Mouse (Mus musculus): ENCODE data around the gene Myl7. TPM values are rescaled to one million over a fixed set of nuclear protein-coding genes. Genes with fewer than 3 reads are reported as not detected.

Gene Myl7
- total and polyA plus RNA-seq, 2 experiments: 0.64 to 0.65 TPM

DNA sequence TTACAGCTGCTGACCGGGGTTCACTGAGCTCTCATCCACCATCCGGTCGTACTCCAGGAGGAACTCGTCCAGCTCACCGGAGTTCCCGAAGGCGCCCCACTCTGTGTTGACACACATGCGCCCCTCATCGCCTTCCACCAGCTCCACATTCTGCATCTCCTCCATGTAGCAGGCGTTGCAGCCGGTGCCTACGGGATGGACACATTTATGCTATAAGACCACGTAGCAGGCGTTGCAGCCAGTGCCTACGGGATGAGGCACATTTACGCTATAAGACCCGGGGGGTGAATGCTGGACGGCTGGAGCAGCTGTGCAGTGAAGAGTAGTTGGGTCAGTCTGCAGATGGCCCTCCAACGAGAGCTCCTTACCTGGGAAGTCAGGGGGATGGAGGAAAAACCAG is 5.8 kb upstream of the Myl7 start:
- TF ChIP-seq CTCF (IDR thresholded peaks at IDR 0.05; ENCODE audit: low read depth, low read length) (no peak), POLR2A (IDR thresholded peaks at IDR 0.05; ENCODE audit: extremely low read depth, insufficient read depth, low read length) (no peak)

DNA sequence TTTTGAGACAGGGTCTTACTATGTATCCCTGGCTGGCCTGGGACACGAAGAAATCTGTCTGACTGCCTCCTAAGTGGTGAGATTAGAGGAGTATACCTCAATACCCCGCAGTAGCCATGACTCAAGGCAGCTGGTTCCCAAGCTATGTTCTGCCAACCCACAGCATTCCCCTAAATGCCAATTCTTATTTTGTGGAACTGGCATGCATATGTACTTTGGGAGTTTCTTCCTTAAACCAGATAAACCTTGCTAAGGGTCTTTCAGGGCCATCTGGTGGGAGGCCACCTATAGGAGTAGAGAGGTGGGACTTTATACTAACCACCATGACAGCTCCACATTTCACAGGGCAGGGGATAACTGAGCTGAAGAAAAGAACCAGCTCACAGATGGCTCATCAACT is 5.3 kb upstream of the Myl7 start:
- H3K27ac ChIP-seq (replicated peaks; ENCODE audit: insufficient read depth, low read depth, low read length): no peak overlapping the region
- TF ChIP-seq CTCF (IDR thresholded peaks at IDR 0.05; ENCODE audit: low read depth, low read length) (no peak), POLR2A (IDR thresholded peaks at IDR 0.05; ENCODE audit: extremely low read depth, insufficient read depth, low read length) (no peak)
- H3K27me3 ChIP-seq (ENCODE audit: control insufficient read depth, insufficient read depth, low read length): no peaks in the 10 kb centered on the region
- peaks cover 39% of the 10 kb centered on the region for H3K36me3 ChIP-seq (ENCODE audit: control insufficient read depth, insufficient read depth, low read length)
- H3K4me3 ChIP-seq (ENCODE audit: insufficient read depth, low read depth, low read length): no peak overlapping the region
- no peaks in the 10 kb centered on the region for H3K79me2 ChIP-seq (ENCODE audit: control insufficient read depth, insufficient read depth, low read length)
- H3K4me1 ChIP-seq (ENCODE audit: control insufficient read depth, insufficient read depth, low read length): no peaks in the 10 kb centered on the region
- no peak for DNase-seq (ENCODE audit: extremely low read depth, low read depth, low spot score)
- H3K9ac ChIP-seq (ENCODE audit: low read depth, low read length): no peak overlapping the region
- WGBS: 79% methylated on average over 2 of the region's 2 CpGs

More for the DNA sequence above, 5.8 kb upstream of the Myl7 start:
- Histone ChIP-seq H3K36me3 (ENCODE audit: control insufficient read depth, insufficient read depth, low read length) (peaks cover 42% of the 10 kb centered on the region), H3K9ac (ENCODE audit: low read depth, low read length) (no peak overlapping the region), H3K27me3 (ENCODE audit: control insufficient read depth, insufficient read depth, low read length) (no peaks in the 10 kb centered on the region), H3K4me1 (ENCODE audit: control insufficient read depth, insufficient read depth, low read length) (no peaks in the 10 kb centered on the region), H3K79me2 (ENCODE audit: control insufficient read depth, insufficient read depth, low read length) (no peaks in the 10 kb centered on the region), H3K4me3 (ENCODE audit: insufficient read depth, low read depth, low read length) (no peak overlapping the region), H3K27ac (replicated peaks; ENCODE audit: insufficient read depth, low read depth, low read length) (no peak overlapping the region)
- DNase-seq (ENCODE audit: extremely low read depth, low read depth, low spot score): no peak
- 94% methylated on average over 19 of the region's 19 CpGs for WGBS

DNA sequence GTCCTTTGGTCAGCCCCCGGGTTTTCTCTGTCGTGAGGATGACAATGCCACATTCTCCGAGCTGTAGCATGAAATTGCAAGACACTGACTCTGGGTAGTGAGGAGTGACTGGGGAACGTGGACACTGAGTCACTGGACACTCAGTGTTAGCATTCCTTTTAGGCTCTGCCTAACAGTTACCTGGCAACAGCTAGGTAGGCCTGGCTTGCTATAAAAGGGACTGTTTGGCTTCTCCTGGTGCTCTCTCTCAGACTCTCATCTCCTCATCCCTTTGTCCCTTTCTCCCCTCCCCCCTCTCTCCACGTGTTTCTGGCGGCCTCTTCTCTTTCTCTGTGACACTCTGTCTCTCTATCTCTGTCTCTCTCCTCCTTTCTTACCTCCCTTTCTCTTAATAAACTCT is 3.8 kb upstream of the Myl7 start:
- Histone ChIP-seq H3K79me2 (ENCODE audit: control insufficient read depth, insufficient read depth, low read length) (no peaks in the 10 kb centered on the region), H3K9ac (ENCODE audit: low read depth, low read length) (no peak overlapping the region), H3K4me1 (ENCODE audit: control insufficient read depth, insufficient read depth, low read length) (no peaks in the 10 kb centered on the region), H3K4me3 (ENCODE audit: insufficient read depth, low read depth, low read length) (no peak overlapping the region), H3K36me3 (ENCODE audit: control insufficient read depth, insufficient read depth, low read length) (peaks cover 27% of the 10 kb centered on the region), H3K27me3 (ENCODE audit: control insufficient read depth, insufficient read depth, low read length) (no peaks in the 10 kb centered on the region), H3K27ac (replicated peaks; ENCODE audit: insufficient read depth, low read depth, low read length) (no peak overlapping the region)
- TF ChIP-seq POLR2A (IDR thresholded peaks at IDR 0.05; ENCODE audit: extremely low read depth, insufficient read depth, low read length): no peak
- no peak for TF ChIP-seq CTCF (IDR thresholded peaks at IDR 0.05; ENCODE audit: low read depth, low read length)
- no peak for DNase-seq (ENCODE audit: extremely low read depth, low read depth, low spot score)
- WGBS: 61% methylated on average over 6 of the region's 6 CpGs

DNA sequence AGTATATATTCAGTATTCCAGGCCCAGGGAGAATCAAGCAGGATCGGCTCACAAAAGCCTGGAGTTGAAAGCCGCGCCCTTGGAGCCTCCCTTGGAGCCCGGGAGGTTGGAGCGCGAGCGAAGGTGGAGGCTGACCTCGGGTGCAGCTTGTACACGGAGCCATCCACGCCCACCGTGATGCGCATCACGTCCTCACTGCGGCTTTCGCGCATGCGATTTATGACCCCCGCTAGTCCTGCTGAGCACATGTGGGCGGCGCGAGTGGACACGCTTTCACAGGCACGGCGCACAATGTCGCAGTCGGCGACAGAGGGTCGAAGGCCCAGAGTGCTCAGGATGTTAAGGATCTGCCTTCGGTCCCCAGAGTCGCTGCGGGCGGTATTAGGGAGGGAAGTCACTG is 3.4 kb upstream of the Myl7 start:
- no peaks in the 10 kb centered on the region for H3K27me3 ChIP-seq (ENCODE audit: control insufficient read depth, insufficient read depth, low read length)
- no peak for TF ChIP-seq POLR2A (IDR thresholded peaks at IDR 0.05; ENCODE audit: extremely low read depth, insufficient read depth, low read length)
- no peak for TF ChIP-seq CTCF (IDR thresholded peaks at IDR 0.05; ENCODE audit: low read depth, low read length)
- no peak for DNase-seq (ENCODE audit: extremely low read depth, low read depth, low spot score)

DNA sequence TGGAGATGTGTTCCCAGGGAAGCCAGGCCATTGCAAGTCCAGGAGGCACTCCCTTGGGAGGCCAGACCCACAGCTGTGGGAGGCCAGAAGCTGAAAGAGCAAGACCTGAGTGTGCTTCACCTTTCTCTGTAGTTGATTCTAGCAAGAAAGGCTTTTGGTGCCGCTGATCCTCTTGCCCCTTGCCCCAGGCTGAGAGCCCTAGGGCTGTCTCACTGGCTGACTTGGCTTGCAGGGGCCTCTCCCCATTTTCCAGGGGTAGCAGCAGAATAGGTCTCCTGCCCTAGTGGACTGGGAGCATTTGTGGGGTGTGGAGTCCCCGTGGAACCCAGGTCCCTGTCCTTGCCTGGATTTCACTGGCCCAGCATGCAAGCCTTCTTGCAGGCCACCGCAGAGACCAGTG is 2.7 kb upstream of the Myl7 start:
- DNase-seq (ENCODE audit: extremely low read depth, low read depth, low spot score): no peak
- H3K9ac ChIP-seq (ENCODE audit: low read depth, low read length): no peak overlapping the region
- H3K27ac ChIP-seq (replicated peaks; ENCODE audit: insufficient read depth, low read depth, low read length): no peak overlapping the region
- peaks cover 19% of the 10 kb centered on the region for H3K36me3 ChIP-seq (ENCODE audit: control insufficient read depth, insufficient read depth, low read length)
- H3K4me3 ChIP-seq (ENCODE audit: insufficient read depth, low read depth, low read length): no peak overlapping the region
- no peaks in the 10 kb centered on the region for H3K4me1 ChIP-seq (ENCODE audit: control insufficient read depth, insufficient read depth, low read length)
- WGBS: 68% methylated on average over 3 of the region's 3 CpGs
- H3K27me3 ChIP-seq (ENCODE audit: control insufficient read depth, insufficient read depth, low read length): no peaks in the 10 kb centered on the region
- TF ChIP-seq POLR2A (IDR thresholded peaks at IDR 0.05; ENCODE audit: extremely low read depth, insufficient read depth, low read length) (no peak), CTCF (IDR thresholded peaks at IDR 0.05; ENCODE audit: low read depth, low read length) (no peak)
- no peaks in the 10 kb centered on the region for H3K79me2 ChIP-seq (ENCODE audit: control insufficient read depth, insufficient read depth, low read length)

More for the DNA sequence above, 3.4 kb upstream of the Myl7 start:
- H3K4me3 ChIP-seq (ENCODE audit: insufficient read depth, low read depth, low read length): no peak overlapping the region
- no peak overlapping the region for H3K27ac ChIP-seq (replicated peaks; ENCODE audit: insufficient read depth, low read depth, low read length)
- peaks cover 23% of the 10 kb centered on the region for H3K36me3 ChIP-seq (ENCODE audit: control insufficient read depth, insufficient read depth, low read length)
- no peaks in the 10 kb centered on the region for H3K79me2 ChIP-seq (ENCODE audit: control insufficient read depth, insufficient read depth, low read length)
- WGBS: 66% methylated on average over 32 of the region's 32 CpGs
- H3K4me1 ChIP-seq (ENCODE audit: control insufficient read depth, insufficient read depth, low read length): no peaks in the 10 kb centered on the region
- no peak overlapping the region for H3K9ac ChIP-seq (ENCODE audit: low read depth, low read length)

DNA sequence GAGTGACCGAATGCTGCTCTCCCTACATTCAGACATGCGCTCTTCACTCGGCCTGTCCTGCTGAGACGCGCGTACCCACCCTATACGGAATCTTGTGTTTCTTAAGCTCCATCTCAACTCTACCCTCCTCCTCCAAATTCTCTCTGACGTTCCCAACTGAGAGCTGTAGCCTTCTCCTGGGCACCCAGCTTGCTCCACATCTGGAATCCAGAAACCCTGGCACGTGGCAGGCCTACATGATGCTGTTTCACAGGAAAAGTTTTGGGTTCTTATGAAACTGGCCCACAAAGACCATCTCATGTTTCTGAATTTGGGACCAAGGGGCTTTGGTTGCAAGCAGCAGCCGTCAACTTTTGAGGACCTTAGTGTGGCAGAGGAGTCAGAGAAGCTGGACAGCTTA is 704 bp upstream of the Myl7 start:
- WGBS: 83% methylated on average over 10 of the region's 10 CpGs
- DNase-seq (ENCODE audit: extremely low read depth, low read depth, low spot score): peak; percentile 38
- no peaks in the 10 kb centered on the region for H3K27me3 ChIP-seq (ENCODE audit: control insufficient read depth, insufficient read depth, low read length)

More for the DNA sequence above, 704 bp upstream of the Myl7 start:
- H3K27ac ChIP-seq (replicated peaks; ENCODE audit: insufficient read depth, low read depth, low read length): no peak overlapping the region
- no peaks in the 10 kb centered on the region for H3K79me2 ChIP-seq (ENCODE audit: control insufficient read depth, insufficient read depth, low read length)
- peaks cover 9% of the 10 kb centered on the region for H3K36me3 ChIP-seq (ENCODE audit: control insufficient read depth, insufficient read depth, low read length)
- no peak overlapping the region for H3K4me3 ChIP-seq (ENCODE audit: insufficient read depth, low read depth, low read length)
- H3K4me1 ChIP-seq (ENCODE audit: control insufficient read depth, insufficient read depth, low read length): no peaks in the 10 kb centered on the region
- H3K9ac ChIP-seq (ENCODE audit: low read depth, low read length): no peak overlapping the region
- TF ChIP-seq POLR2A (IDR thresholded peaks at IDR 0.05; ENCODE audit: extremely low read depth, insufficient read depth, low read length) (no peak), CTCF (IDR thresholded peaks at IDR 0.05; ENCODE audit: low read depth, low read length) (no peak)
